ENCODE assay signal across 24 mouse cellular contexts in the genomic region with DNA sequence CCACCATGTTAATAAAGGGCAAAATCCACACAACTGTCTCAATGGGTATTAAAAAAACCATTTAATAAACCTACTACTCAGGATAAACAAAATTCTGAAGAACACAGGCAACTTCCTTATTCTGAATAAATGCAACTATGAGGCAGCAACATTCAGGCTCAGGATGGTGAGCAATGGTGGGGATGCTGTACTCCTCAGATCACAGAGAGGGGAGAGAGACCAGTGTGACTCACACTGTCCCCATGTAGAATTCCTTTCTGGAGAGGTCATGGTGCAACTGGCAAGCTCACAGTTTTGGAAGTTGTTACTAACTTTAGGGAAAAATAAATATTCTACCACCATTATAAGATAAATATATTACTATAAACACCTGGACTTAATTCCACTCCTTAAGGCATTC.
DNase-seq lines count a peak whose midpoint lies in the region; ATAC-seq and TF ChIP-seq lines count a peak whose summit lies in the region.
"Had no signal": no experiment of that assay in that cellular context is flagged by ENCODE, and none has a peak within 500 bp of the region (broad histone marks: within the 10 kb centered on the region; RNA-seq: fewer than 3 reads in every experiment).

No protein-coding gene starts in this region.

- no peak overlapping the region for H3K27ac ChIP-seq in heart, embryonic 11.5 days (ENCODE audit: low read depth, low read length)
- H3K27ac ChIP-seq in midbrain, embryonic 11.5 days (ENCODE audit: low read depth, low read length) = no peak overlapping the region
- no peak overlapping the region for H3K27ac ChIP-seq in midbrain, embryonic 14.5 days (replicated peaks; ENCODE audit: low read depth, low read length)
- H3K27ac ChIP-seq in MEL (ENCODE audit: control insufficient read depth, low read depth, low read length) = no peak overlapping the region
- no peak overlapping the region for H3K27ac ChIP-seq in hindbrain, embryonic 13.5 days
- H3K27ac ChIP-seq: embryonic facial prominence, embryonic 10.5 days; embryonic facial prominence, embryonic 12.5 days; forebrain, embryonic 10.5 days; forebrain, embryonic 12.5 days had no signal

- no peaks in the 10 kb centered on the region for H3K9me3 ChIP-seq in heart, embryonic 11.5 days (replicated peaks; ENCODE audit: control insufficient read depth, low read length)
- H3K9me3 ChIP-seq in midbrain, embryonic 11.5 days (ENCODE audit: control insufficient read depth, low read length) = no peaks in the 10 kb centered on the region
- H3K9me3 ChIP-seq in midbrain, embryonic 14.5 days (ENCODE audit: control insufficient read depth, low read length) = no peaks in the 10 kb centered on the region
- no peaks in the 10 kb centered on the region for H3K9me3 ChIP-seq in MEL (replicated peaks; ENCODE audit: insufficient read depth, low read length)
- no peaks in the 10 kb centered on the region for H3K9me3 ChIP-seq in hindbrain, embryonic 13.5 days
- H3K9me3 ChIP-seq: embryonic facial prominence, embryonic 10.5 days; embryonic facial prominence, embryonic 12.5 days; forebrain, embryonic 10.5 days; forebrain, embryonic 12.5 days had no signal

- H3K9ac ChIP-seq in heart, embryonic 11.5 days (ENCODE audit: low read depth, low read length) = no peak overlapping the region
- H3K9ac ChIP-seq in midbrain, embryonic 11.5 days (ENCODE audit: low read length) = no peak overlapping the region
- no peak overlapping the region for H3K9ac ChIP-seq in midbrain, embryonic 14.5 days (replicated peaks; ENCODE audit: low read length)
- H3K9ac ChIP-seq in MEL (ENCODE audit: control insufficient read depth, low read depth, low read length, poor library complexity, severe bottlenecking) = no peak overlapping the region
- no peak overlapping the region for H3K9ac ChIP-seq in hindbrain, embryonic 13.5 days
- H3K9ac ChIP-seq: embryonic facial prominence, embryonic 12.5 days; forebrain, embryonic 12.5 days; forebrain, postnatal 0 days had no signal

- no peak for TF ChIP-seq EP300 in MEL (IDR thresholded peaks at IDR 0.05; ENCODE audit: low read depth in 1 of 2, low read length in 2 of 2)

- ATAC-seq in heart, embryonic 11.5 days (replicated peaks; ENCODE audit: insufficient number of reproducible peaks, low FRiP score, low TSS enrichment) = no peak
- no peak for ATAC-seq in midbrain, embryonic 11.5 days (ENCODE audit: low FRiP score)
- no peak for ATAC-seq in midbrain, embryonic 14.5 days (ENCODE audit: low FRiP score, low TSS enrichment)
- ATAC-seq in CD4-positive, CD25-positive, alpha-beta regulatory T cell, adult 4 months = no peak
- no peak for ATAC-seq in hindbrain, embryonic 13.5 days (ENCODE audit: low FRiP score)
- ATAC-seq: activated CD4-positive, CD25-positive, alpha-beta regulatory T cell, adult 4 months; forebrain, embryonic 14.5 days; forebrain, postnatal 0 days; Patski had no signal

- TF ChIP-seq POLR2A in MEL (IDR thresholded peaks at IDR 0.05; ENCODE audit: control insufficient read depth in 1 of 2, insufficient read depth in 1 of 2, low read depth in 1 of 2, low read length in 2 of 2, poor library complexity in 1 of 2) = no peak

- no peaks in the 10 kb centered on the region; the same call in 1 of the 2 replicates for H3K79me2 ChIP-seq in MEL (ENCODE audit: control insufficient read depth, insufficient read depth, low read length, poor library complexity)

- no peak overlapping the region for H3K4me2 ChIP-seq in heart, embryonic 11.5 days
- no peak overlapping the region for H3K4me2 ChIP-seq in midbrain, embryonic 11.5 days
- no peak overlapping the region for H3K4me2 ChIP-seq in midbrain, embryonic 14.5 days (ENCODE audit: low read length)
- H3K4me2 ChIP-seq in hindbrain, embryonic 13.5 days = no peak overlapping the region
- H3K4me2 ChIP-seq: embryonic facial prominence, embryonic 12.5 days; forebrain, embryonic 12.5 days had no signal

- no peaks in the 10 kb centered on the region for H3K27me3 ChIP-seq in heart, embryonic 11.5 days (ENCODE audit: control insufficient read depth, insufficient read depth, low read length)
- H3K27me3 ChIP-seq in midbrain, embryonic 11.5 days (ENCODE audit: control insufficient read depth, insufficient read depth, low read length) = no peaks in the 10 kb centered on the region
- no peaks in the 10 kb centered on the region for H3K27me3 ChIP-seq in midbrain, embryonic 14.5 days (ENCODE audit: control insufficient read depth, insufficient read depth, low read length)
- H3K27me3 ChIP-seq in MEL (ENCODE audit: control insufficient read depth in 1 of 2, insufficient read depth in 2 of 2, low read length in 2 of 2) = no peaks in the 10 kb centered on the region
- no peaks in the 10 kb centered on the region for H3K27me3 ChIP-seq in hindbrain, embryonic 13.5 days
- H3K27me3 ChIP-seq: embryonic facial prominence, embryonic 12.5 days; forebrain, embryonic 12.5 days; Patski had no signal

- no peak for TF ChIP-seq RAD21 in MEL (IDR thresholded peaks at IDR 0.05; ENCODE audit: low read depth, low read length)

- H3K4me3 ChIP-seq in heart, embryonic 11.5 days (ENCODE audit: low read depth, low read length) = no peak overlapping the region
- H3K4me3 ChIP-seq in midbrain, embryonic 11.5 days (ENCODE audit: low read depth, low read length) = no peak overlapping the region
- H3K4me3 ChIP-seq in midbrain, embryonic 14.5 days (replicated peaks; ENCODE audit: low read depth, low read length) = no peak overlapping the region
- H3K4me3 ChIP-seq in MEL (ENCODE audit: control insufficient read depth in 1 of 2, insufficient read depth in 1 of 2, low read depth in 2 of 2, low read length in 2 of 2) = no peak overlapping the region
- no peak overlapping the region for H3K4me3 ChIP-seq in hindbrain, embryonic 13.5 days
- H3K4me3 ChIP-seq: embryonic facial prominence, embryonic 10.5 days; embryonic facial prominence, embryonic 12.5 days; forebrain, embryonic 10.5 days; forebrain, embryonic 12.5 days had no signal

- peak; percentile 53 for DNase-seq in heart, adult 11 months
- DNase-seq in midbrain, embryonic 11.5 days (ENCODE audit: low spot score, missing footprints) = peak; percentile 31
- DNase-seq in midbrain, embryonic 14.5 days = no peak
- DNase-seq in MEL (ENCODE audit: low read depth, low spot score) = peak; percentile 26
- DNase-seq in Muller cell, postnatal 12 days (ENCODE audit: inconsistent ontology term) = peak; percentile 41
- DNase-seq: adrenal gland, adult 8-10 months; adrenal gland, postnatal 14 days; B cell, adult 2 months; cerebellum, adult 11-12 months; cerebellum, adult 2 months; cerebellum, adult 9-10 months; cerebellum, postnatal 10 days; cerebellum, postnatal 25 days; forebrain, postnatal 0 days had no signal

- H3K36me3 ChIP-seq in heart, embryonic 11.5 days (ENCODE audit: control insufficient read depth, insufficient read depth, low read length) = no peaks in the 10 kb centered on the region
- no peaks in the 10 kb centered on the region for H3K36me3 ChIP-seq in midbrain, embryonic 11.5 days (ENCODE audit: control insufficient read depth, insufficient read depth, low read length)
- no peaks in the 10 kb centered on the region for H3K36me3 ChIP-seq in midbrain, embryonic 14.5 days (ENCODE audit: control insufficient read depth, insufficient read depth, low read length)
- peaks cover 0 to 4% of the 10 kb centered on the region in 2 experiments; a peak in 2 of 4 replicates for H3K36me3 ChIP-seq in MEL (ENCODE audit: control insufficient read depth in 1 of 2, insufficient read depth in 2 of 2, low read length in 2 of 2)
- no peaks in the 10 kb centered on the region for H3K36me3 ChIP-seq in hindbrain, embryonic 13.5 days
- H3K36me3 ChIP-seq: embryonic facial prominence, embryonic 10.5 days; embryonic facial prominence, embryonic 12.5 days; forebrain, embryonic 10.5 days; forebrain, embryonic 12.5 days had no signal

- no peaks in the 10 kb centered on the region for H3K4me1 ChIP-seq in heart, embryonic 11.5 days (ENCODE audit: control insufficient read depth, insufficient read depth, low read length)
- no peaks in the 10 kb centered on the region for H3K4me1 ChIP-seq in midbrain, embryonic 11.5 days (ENCODE audit: control insufficient read depth, insufficient read depth, low read length)
- H3K4me1 ChIP-seq in midbrain, embryonic 14.5 days (ENCODE audit: control insufficient read depth, insufficient read depth, low read length) = no peaks in the 10 kb centered on the region
- peaks cover 0 to 5% of the 10 kb centered on the region in 2 experiments; a peak in 2 of 4 replicates for H3K4me1 ChIP-seq in MEL (ENCODE audit: control insufficient read depth in 1 of 2, insufficient read depth in 2 of 2, low read length in 2 of 2)
- 0 out of 2 replicates have a peak, but pooled peaks cover 3% of the 10 kb centered on the region for H3K4me1 ChIP-seq in hindbrain, embryonic 13.5 days (replicated peaks)
- H3K4me1 ChIP-seq: forebrain, embryonic 12.5 days had no signal

- no peak for TF ChIP-seq CTCF in MEL (IDR thresholded peaks at IDR 0.05 in 2 of 3, conservative IDR thresholded peaks at IDR 0.05 in 1 of 3; ENCODE audit: control insufficient read depth in 1 of 3, insufficient read depth in 1 of 3, low read depth in 2 of 3, low read length in 3 of 3, poor library complexity in 1 of 3, severe bottlenecking in 1 of 3)

TF ChIP-seq in MEL, 35 proteins besides CTCF, POLR2A, EP300 and RAD21:
- TF ChIP-seq POLR2AphosphoS2 (IDR thresholded peaks at IDR 0.05; ENCODE audit: low read length) (no peak), BHLHE40 (IDR thresholded peaks at IDR 0.05; ENCODE audit: borderline replicate concordance, low read depth, low read length) (no peak)
